Mouse (Mus musculus): ENCODE data around the gene Cdh10.

Gene Cdh10

DNA sequence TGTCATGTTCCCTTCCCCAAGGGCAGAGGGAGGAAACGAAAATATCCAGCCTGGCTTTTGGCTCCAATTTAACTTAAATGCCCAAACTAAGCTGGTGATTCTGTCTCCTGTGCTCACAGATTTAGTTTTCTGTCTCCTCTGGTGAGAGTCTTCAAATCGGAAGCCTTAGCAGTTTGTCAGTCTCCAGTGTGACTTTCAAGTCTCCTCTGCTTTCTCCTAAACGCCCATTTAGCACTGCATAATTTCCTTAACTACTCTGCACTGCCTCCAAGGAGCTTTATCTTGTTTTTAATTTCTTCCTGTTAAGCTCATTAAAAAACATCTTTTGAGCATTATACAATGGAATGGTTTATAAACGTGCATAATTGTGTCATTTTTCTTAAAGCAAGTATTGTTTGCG is 156.3 kb downstream of the Cdh10 start:
- no peak for DNase-seq (ENCODE audit: low spot score in 2 of 2)

DNA sequence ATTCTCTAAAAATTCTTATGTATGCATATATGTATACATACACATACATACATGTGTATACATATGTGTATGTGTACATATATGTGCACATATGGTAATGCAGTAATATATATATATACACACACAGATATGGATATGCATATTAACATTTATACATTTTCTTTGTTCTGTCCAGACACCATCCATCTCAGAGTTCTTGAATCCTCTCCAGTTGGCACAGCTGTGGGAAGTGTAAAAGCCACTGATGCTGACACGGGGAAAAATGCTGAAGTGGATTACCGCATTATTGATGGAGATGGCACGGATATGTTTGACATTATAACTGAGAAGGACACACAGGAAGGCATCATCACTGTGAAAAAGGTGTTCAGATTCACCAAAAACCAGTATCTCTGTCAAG is 166.1 kb downstream of the Cdh10 start:
- DNase-seq (ENCODE audit: low spot score in 2 of 2): no peak

DNA sequence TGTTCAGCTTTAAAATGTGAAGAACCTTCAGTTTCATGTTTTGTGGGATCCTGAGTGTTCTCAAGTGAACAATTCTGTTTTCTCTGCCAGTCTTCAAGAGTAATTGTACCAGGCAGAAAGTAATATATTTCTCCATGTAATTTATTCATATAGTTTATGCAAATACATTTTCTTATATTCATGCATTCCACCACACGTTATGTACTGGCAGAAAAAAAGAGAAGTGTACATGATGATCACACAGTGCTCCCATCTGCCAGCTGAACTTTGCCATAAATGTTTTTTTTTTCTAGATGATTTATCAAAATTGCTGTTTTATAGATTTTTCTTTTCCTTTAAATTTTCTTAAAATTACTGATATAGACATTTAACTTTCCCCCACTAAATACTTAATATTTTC is 168.9 kb downstream of the Cdh10 start:
- DNase-seq (ENCODE audit: low spot score in 2 of 2): no peak

DNA sequence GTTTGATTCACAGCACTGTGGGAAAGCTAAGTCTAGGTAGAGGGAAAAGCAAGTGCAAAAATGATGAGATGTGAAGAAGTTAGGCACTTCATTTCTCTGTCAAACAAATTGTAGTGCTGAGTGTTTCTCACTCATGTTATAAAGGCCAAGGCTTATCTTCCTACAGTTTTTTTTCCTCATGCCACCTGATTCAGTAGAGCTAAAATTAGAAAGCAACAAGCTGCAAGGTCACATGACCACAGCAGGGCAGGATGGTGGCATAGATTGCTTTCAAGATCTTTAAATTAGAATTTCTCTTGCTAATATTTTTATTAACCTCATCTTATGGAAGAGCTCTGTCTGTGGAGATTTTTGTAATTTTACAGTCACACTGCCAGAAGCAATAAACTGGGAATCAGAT is 174.8 kb downstream of the Cdh10 start:
- DNase-seq (ENCODE audit: low spot score in 2 of 2): no peak

DNA sequence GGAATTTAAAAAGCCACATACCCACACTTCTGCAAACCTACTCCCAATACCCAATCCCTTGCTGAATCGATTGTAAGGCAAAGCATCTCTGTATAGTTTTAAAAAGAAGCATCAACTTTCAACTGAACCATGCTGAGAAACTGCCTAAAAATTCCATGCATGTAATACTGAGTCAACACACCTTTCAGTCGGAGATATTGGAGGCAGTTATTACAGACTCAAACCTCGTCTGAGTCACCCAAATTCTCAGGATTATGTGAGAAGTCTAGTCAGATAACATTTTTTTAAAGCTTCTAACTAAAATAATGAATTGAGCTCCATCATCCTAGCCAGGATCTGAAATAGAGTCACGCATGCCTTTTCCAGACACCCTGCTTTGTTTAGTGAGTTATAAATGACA is 175.5 kb downstream of the Cdh10 start:
- DNase-seq (ENCODE audit: low spot score in 2 of 2): no peak

DNA sequence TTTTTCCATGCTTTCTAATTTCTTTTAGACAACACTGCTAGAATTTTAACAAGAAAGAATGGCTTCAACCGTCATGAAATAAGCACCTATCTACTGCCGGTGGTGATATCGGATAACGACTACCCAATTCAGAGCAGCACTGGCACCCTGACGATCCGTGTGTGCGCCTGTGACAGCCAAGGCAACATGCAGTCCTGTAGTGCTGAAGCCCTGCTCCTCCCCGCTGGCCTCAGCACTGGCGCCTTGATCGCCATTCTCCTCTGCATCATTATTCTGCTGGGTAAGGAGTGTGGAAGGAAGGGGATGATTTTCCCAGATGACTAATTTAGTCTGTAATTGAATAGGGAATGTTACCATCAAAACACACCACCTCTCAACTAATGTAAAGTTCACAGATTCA is 192.1 kb downstream of the Cdh10 start:
- no peak for DNase-seq (ENCODE audit: low spot score in 2 of 2)

DNA sequence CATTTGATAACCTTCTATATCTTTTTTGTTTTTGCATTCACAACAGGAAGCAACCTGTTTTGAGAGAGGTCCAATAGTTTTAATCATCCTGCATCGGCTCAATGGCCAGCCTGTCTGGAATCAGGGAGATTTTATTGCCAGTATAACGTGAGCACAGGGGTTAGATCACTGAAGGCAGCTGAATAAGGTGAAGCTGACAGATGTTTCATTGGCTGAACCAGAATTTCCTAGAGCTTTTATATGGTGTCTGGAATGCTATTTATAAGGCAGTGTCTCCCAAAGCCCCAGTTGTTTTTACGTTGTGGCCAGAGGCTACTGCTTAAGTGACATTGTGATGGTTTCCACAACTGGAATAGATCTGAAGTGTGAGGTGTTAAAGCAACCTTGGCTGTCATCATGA is 214.2 kb downstream of the Cdh10 start:
- no peak for DNase-seq (ENCODE audit: low spot score in 2 of 2)

DNA sequence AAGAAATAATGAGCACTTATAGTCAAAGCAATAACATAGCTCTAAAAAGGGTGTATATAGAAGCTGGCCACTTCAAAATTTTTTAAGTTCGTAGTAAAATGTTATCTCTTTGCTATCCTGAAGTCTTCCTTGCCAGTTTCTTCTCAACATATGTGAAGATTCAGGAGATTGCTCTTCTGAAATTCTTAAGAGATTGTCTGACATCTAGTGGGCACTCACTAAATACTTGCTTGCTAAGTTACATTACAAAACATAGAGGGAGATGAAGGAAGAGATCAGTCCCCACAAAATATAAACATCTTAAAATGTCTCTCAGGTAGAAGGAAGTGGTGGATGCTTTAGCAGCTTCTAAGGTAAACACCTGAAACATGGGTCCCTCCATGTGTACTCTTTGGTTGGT is 221.3 kb downstream of the Cdh10 start:
- no peak for DNase-seq (ENCODE audit: low spot score in 2 of 2)

Data from cerebellum, postnatal 4 days (tissue).